Mouse (Mus musculus) forebrain, embryonic 12.5 days (tissue): Measurements from ENCODE around the gene Sqor. TPM values are rescaled to one million over a fixed set of nuclear protein-coding genes. Genes with fewer than 3 reads are reported as not detected.

Experiments used
- ATAC-seq: fragments of 200-750 bp; cut with Nextera tagmentation; 2 replicates; pipeline ENCODE4 v1.8.0; 2017; ENCODE audit warnings: moderate TSS enrichment; ENCODE audit not compliant: low FRiP score
- H3K27ac ChIP-seq: fragments of 300-500 bp; sonication (generic); 2 replicates; pipeline ENCODE4 v1.5.1; 2016; ENCODE audit warnings: mild to moderate bottlenecking
- H3K27me3 ChIP-seq: fragments of 300-500 bp; sonication (generic); 2 replicates; pipeline ENCODE4 v1.6.1; 2016; ENCODE audit warnings: mild to moderate bottlenecking
- H3K36me3 ChIP-seq: fragments of 300-500 bp; sonication (generic); replicated peaks from 2 replicates; pipeline ENCODE4 v1.6.1; 2016; ENCODE audit warnings: mild to moderate bottlenecking
- H3K4me1 ChIP-seq: fragments of 300-500 bp; sonication (generic); 2 replicates; pipeline ENCODE4 v1.6.1; 2016
- H3K4me2 ChIP-seq: fragments of 300-500 bp; sonication (generic); 2 replicates; pipeline ENCODE4 v1.6.1; 2016; ENCODE audit warnings: mild to moderate bottlenecking, moderate library complexity
- H3K4me3 ChIP-seq: fragments of 300-500 bp; sonication (generic); replicated peaks from 2 replicates; pipeline ENCODE4 v1.5.1; 2016; ENCODE audit warnings: mild to moderate bottlenecking
- H3K9ac ChIP-seq: fragments of 300-500 bp; sonication (generic); 2 replicates; pipeline ENCODE4 v1.6.1; 2016; ENCODE audit warnings: mild to moderate bottlenecking
- H3K9me3 ChIP-seq: fragments of 300-500 bp; sonication (generic); 2 replicates; pipeline ENCODE4 v1.6.1; 2016
- WGBS: fragments of 180-500 bp; shearing (Covaris S2); methylation state at CpG from one replicate; pipeline ENCODE4 v1.1.7; 2016; 5-methylcytosine and 5-hydroxymethylcytosine counted together
- polyA plus RNA-seq: library from polyadenylated mRNA; unstranded; fragments of >200 nt; fragmentation: Nextera tagmentation; extraction: Ambion mirVana; gene quantifications from 2 replicates; pipeline ENCODE4 v1.2.1, GENCODE M21; 2016

Gene Sqor
- polyA plus RNA-seq, 1 experiment from 2014 or later, result 1.8 TPM

DNA sequence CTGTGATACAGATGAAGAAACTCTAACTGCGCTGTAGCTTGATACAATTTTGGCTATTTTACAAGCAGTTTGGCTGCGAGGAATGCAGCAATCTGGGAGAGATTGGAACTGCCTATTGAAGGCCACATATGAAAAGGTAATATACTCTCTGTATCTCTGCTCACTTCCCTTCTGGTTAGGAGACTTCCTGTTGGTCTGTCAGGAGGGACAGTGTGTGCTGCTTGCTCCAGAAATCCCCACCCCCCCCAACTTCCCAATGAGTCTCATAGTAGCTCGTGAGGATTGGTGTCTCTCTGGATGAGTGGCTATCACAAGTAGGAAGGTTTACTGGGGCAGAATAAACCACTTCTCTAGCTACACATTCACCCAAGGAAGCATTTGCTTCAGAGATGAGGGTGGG, 2.0 kb upstream of the Sqor start:
- Histone ChIP-seq H3K4me3 (no peak overlapping the region), H3K27ac (no peak overlapping the region), H3K9me3 (no peaks in the 10 kb centered on the region), H3K27me3 (peaks cover 38% of the 10 kb centered on the region), H3K9ac (no peak overlapping the region), H3K4me2 (no peak overlapping the region), H3K4me1 (peaks cover 9% of the 10 kb centered on the region), H3K36me3 (no peaks in the 10 kb centered on the region)
- no peak for ATAC-seq
- 76% methylated on average over 3 of the region's 3 CpGs for whole genome bisulfite sequencing

DNA sequence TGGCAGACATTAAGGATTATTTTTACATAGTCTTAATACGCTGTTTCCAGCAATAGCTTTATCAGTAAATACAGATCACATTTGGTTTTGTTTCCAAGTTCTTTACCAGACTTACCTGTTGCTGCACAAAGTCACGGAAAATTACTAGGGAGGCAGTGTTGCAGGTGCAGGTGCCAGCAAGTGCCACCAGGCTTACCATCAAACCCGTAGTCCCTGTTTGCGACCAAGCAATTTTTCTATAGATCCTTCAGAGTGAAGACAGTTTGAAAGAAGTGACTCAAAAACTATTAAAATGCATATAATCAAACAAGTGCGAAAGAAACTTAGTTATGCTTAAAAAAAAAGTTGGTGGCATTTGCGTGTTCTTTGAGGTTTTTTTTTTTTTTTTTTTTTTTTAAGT, 511 bp upstream of the Sqor start:
- ATAC-seq, result no peak
- H3K4me3 ChIP-seq, result no peak overlapping the region

DNA sequence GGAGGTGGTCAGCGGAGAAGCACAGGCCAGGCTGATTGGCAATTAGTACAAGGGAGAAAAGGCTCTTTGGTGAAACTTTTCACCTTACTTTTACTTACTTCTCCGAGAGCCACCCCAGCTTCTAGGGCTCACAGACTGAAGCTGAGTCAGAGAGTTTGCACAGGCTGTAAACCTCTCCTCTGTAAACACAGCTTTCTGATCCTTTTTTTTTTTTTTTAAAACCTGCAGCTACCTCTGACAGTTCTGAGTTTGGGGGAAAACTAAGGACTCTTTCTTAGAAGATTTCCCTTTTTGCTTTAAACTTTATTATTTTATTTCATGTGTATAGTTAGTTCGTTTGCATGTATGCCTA, 733 bp downstream of the Sqor start:
- Histone ChIP-seq H3K9me3 (no peaks in the 10 kb centered on the region), H3K36me3 (no peaks in the 10 kb centered on the region), H3K4me3 (peak overlapping the region; percentile 47), H3K4me2 (peak overlapping the region; percentile 85), H3K27me3 (peaks cover 38% of the 10 kb centered on the region), H3K9ac (no peak overlapping the region; the same call in 1 of the 2 replicates), H3K27ac (no peak overlapping the region), H3K4me1 (peaks cover 9% of the 10 kb centered on the region)
- no peak for ATAC-seq
- 23% methylated on average over 3 of the region's 3 CpGs for WGBS

More for the DNA sequence above, 511 bp upstream of the Sqor start:
- no peak overlapping the region for H3K9ac ChIP-seq
- H3K27me3 ChIP-seq, result peaks cover 38% of the 10 kb centered on the region
- no peak overlapping the region for H3K27ac ChIP-seq
- WGBS, result 49% methylated on average over 6 of the region's 6 CpGs
- peak overlapping the region; percentile 85; the same call in 1 of the 2 replicates for H3K4me2 ChIP-seq
- no peaks in the 10 kb centered on the region for H3K9me3 ChIP-seq
- H3K36me3 ChIP-seq, result no peaks in the 10 kb centered on the region
- peaks cover 9% of the 10 kb centered on the region for H3K4me1 ChIP-seq

DNA sequence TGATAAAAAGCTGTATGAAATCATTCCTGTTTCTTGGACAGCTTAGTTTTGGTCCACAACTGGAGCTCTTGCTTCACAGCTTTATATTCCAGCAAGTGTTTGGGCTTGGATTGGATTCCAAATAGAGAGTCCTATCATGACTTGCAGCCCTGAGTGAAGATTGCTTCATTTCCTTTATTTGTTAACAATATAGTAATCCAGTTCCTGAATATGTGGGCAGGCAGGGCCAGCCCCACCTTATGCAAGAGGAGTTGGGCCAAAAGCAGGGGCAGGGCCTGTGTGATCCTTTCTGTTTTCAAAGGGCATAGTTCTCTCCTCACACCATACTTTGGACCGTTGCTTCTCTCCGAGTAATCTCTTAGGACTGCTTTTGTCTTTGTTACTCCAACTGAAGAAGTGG, 6.0 kb downstream of the Sqor start:
- ATAC-seq, result no peak
- H3K4me1 ChIP-seq, result no peaks in the 10 kb centered on the region
- WGBS, result 84% methylated on average over 2 of the region's 2 CpGs
- no peak overlapping the region for H3K4me3 ChIP-seq
- no peak overlapping the region for H3K27ac ChIP-seq
- H3K27me3 ChIP-seq, result peaks cover 8% of the 10 kb centered on the region
- H3K9me3 ChIP-seq, result no peaks in the 10 kb centered on the region
- H3K36me3 ChIP-seq, result no peaks in the 10 kb centered on the region
- no peak overlapping the region for H3K4me2 ChIP-seq
- no peak overlapping the region for H3K9ac ChIP-seq

DNA sequence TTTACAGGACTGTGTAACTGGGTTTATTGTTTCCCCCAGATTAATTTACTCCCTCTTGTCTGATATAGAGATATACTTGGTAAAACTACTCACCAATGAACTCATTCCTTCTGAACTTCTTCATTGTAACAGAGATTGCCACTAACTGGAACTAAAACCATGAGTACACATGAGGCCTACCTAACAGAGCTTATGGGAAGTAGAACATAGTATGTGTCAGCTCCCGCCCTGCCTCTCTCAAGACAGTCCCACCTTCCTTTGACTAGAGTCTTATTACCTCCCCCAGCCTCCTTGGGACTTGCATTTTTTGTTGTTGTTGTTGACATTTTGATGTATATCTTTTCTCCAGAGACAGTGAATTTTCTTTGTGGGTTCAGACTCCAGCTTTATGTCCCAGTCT, 7.9 kb downstream of the Sqor start:
- H3K4me3 ChIP-seq, result no peak overlapping the region
- no peaks in the 10 kb centered on the region for H3K4me1 ChIP-seq
- no peak overlapping the region for H3K27ac ChIP-seq
- WGBS, result 89% methylated on average over 1 of the region's 1 CpGs
- no peak overlapping the region for H3K9ac ChIP-seq
- no peak for ATAC-seq
- H3K4me2 ChIP-seq, result no peak overlapping the region
- H3K36me3 ChIP-seq, result no peaks in the 10 kb centered on the region
- H3K27me3 ChIP-seq, result no peaks in the 10 kb centered on the region
- no peaks in the 10 kb centered on the region for H3K9me3 ChIP-seq

DNA sequence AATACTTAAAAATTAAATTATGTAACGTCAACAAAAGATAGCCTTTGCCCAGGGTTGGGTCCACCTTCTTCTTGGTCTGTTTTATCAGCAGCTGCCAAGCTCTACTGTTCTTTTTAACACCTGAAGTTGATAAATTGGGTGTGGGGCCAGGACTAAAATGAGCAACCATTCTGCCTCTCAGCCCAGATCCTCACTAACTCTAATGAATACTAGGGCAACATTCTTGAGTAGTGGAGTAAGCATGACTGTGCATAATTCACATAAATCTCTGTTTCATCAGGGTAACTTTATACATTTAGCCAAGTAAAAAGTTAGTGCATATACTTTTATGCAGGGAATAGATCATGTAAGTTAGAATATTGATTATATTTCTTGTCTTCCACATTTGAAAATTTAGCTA, 10.5 kb downstream of the Sqor start:
- no peak overlapping the region for H3K27ac ChIP-seq
- no peaks in the 10 kb centered on the region for H3K4me1 ChIP-seq
- no peak for ATAC-seq
- no peaks in the 10 kb centered on the region for H3K27me3 ChIP-seq
- 82% methylated on average over 1 of the region's 1 CpGs for WGBS
- H3K4me3 ChIP-seq, result no peak overlapping the region
- H3K4me2 ChIP-seq, result no peak overlapping the region
- H3K36me3 ChIP-seq, result no peaks in the 10 kb centered on the region
- H3K9me3 ChIP-seq, result no peaks in the 10 kb centered on the region
- no peak overlapping the region for H3K9ac ChIP-seq

DNA sequence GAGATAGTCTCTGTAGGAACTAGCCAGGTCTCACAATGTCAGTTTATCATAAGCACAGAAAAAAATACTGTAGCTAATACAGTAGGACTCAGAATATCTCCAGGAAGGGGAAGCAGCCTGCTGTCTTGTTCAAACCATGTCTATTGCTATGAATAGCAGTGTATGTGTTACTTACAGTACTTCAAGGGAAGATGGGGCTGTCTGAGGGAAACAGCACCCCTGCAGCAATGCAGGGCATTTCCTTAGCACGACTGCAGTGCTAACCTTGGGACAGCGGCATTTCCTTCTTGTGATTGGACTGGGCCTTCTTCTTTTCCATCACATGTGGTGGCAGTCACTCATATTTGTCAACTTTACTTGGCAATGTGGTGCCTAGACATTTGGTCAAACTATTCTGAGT, 11.8 kb downstream of the Sqor start:
- ATAC-seq, result no peak
- no peak overlapping the region for H3K9ac ChIP-seq
- H3K36me3 ChIP-seq, result no peaks in the 10 kb centered on the region
- no peak overlapping the region for H3K4me2 ChIP-seq
- 81% methylated on average over 2 of the region's 2 CpGs for WGBS
- H3K4me3 ChIP-seq, result no peak overlapping the region
- no peaks in the 10 kb centered on the region for H3K4me1 ChIP-seq
- no peaks in the 10 kb centered on the region for H3K9me3 ChIP-seq
- H3K27me3 ChIP-seq, result no peaks in the 10 kb centered on the region
- no peak overlapping the region for H3K27ac ChIP-seq

DNA sequence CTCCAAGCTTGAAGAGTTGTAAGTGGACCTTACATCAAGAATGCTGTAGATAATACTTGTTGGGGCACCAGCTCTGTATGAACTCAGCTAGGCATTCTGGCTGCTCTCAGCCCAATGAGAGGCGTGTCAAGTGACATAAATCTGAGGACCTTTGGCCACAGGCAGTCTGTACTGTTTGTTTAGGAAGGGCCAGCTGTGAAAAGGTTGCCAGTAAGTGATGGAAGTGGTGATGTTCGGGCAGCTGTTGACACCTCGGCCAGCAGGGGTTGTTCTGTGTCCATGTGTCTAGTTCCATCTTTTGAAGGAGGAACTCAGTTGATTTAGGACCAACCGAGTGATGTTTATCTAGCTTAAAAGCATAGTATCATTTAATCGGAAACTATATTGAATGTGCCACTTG, 14.9 kb downstream of the Sqor start:
- no peak overlapping the region for H3K9ac ChIP-seq
- 83% methylated on average over 5 of the region's 5 CpGs for WGBS
- no peaks in the 10 kb centered on the region for H3K27me3 ChIP-seq
- H3K4me3 ChIP-seq, result no peak overlapping the region
- no peaks in the 10 kb centered on the region for H3K4me1 ChIP-seq
- H3K36me3 ChIP-seq, result no peaks in the 10 kb centered on the region
- H3K4me2 ChIP-seq, result no peak overlapping the region
- H3K9me3 ChIP-seq, result no peaks in the 10 kb centered on the region
- no peak overlapping the region for H3K27ac ChIP-seq
- no peak for ATAC-seq

DNA sequence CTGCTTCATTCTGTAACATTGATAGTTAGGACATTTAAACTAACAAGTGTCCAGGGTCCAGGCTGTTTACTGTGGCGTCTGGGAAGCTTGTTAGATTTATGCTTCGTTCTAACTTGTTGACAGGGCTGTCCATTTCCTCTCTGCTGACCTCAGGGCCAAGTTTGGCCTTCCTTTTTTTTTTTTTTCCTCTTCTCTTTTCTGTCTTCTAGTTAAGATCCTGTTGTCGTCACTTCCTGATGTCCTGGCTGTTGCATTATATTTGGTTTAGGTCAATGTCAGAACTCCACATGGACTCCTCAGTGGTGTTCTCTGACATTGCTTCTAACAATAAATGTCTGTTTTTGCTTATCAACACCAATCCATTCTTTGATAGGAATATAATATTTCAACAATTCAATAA, 15.4 kb downstream of the Sqor start:
- ATAC-seq, result no peak
- Histone ChIP-seq H3K4me1 (no peaks in the 10 kb centered on the region), H3K27ac (no peak overlapping the region), H3K9ac (no peak overlapping the region), H3K36me3 (no peaks in the 10 kb centered on the region), H3K4me2 (no peak overlapping the region), H3K27me3 (no peaks in the 10 kb centered on the region), H3K9me3 (no peaks in the 10 kb centered on the region), H3K4me3 (no peak overlapping the region)
- 87% methylated on average over 3 of the region's 3 CpGs for WGBS

DNA sequence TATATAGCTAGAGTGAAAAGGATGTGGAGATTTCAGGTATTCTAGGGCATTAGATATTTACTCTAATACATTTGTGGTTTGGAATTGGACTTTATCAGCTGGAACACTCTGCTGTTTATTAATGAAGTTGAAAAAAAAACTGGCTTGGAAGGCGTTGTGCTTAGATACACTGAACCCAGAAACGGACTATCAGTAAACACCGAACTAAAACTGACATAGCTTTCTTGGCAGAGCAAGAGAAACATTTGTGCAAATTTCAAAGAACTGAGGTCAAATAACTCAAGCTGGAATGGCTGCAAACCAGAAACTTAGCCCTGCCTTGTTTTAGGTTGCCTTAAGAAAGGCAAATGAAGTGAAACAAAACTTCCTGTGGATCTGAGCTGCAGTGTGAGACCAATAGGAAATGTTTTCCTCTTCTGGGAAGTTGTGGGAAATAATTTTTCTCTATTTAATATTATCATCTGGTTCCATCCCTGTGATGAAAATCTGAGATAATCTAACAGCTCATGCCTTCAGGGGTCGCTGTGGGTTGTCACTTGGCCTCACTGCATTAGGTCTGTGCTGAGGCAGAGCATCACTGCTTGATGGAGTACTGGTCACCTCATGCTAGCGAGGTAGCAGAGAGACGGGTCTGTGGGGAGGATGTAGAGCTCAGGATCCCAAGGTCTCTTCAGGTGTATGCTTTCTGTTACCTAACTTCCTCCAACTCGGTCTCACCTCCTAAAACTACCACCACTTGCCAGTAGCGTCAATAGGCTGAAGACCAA, 16.7 kb downstream of the Sqor start:
- H3K4me1 ChIP-seq, result no peaks in the 10 kb centered on the region
- no peak overlapping the region for H3K4me3 ChIP-seq
- WGBS, result 87% methylated on average over 8 of the region's 8 CpGs
- ATAC-seq, result no peak
- H3K27me3 ChIP-seq, result no peaks in the 10 kb centered on the region
- H3K9ac ChIP-seq, result no peak overlapping the region
- no peak overlapping the region for H3K27ac ChIP-seq
- no peaks in the 10 kb centered on the region for H3K36me3 ChIP-seq
- no peak overlapping the region for H3K4me2 ChIP-seq
- H3K9me3 ChIP-seq, result no peaks in the 10 kb centered on the region

DNA sequence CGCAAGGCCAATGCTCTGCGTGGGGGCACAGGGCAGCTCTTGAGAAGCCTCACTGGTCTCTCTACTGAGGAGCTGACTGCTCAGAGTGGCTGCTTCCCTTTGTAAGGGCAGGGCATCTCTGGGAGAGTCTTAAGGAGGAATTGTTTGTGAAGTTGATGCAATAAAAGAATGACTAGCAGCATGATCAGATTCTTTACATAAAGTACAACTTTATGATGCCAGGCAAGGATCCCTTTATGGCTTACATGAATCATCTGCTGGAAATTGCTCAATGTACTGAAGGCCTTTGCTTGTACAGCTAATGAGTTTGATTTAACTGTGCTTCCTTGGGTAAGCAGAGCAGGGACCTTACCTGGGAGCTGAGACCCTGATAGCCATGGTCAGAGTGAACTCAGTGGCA, 18.7 kb downstream of the Sqor start:
- ATAC-seq, result no peak
- Histone ChIP-seq H3K4me1 (no peaks in the 10 kb centered on the region), H3K9me3 (no peaks in the 10 kb centered on the region), H3K4me3 (no peak overlapping the region), H3K4me2 (no peak overlapping the region), H3K27me3 (no peaks in the 10 kb centered on the region), H3K9ac (no peak overlapping the region), H3K27ac (no peak overlapping the region), H3K36me3 (no peaks in the 10 kb centered on the region)
- 93% methylated on average over 2 of the region's 2 CpGs for WGBS

DNA sequence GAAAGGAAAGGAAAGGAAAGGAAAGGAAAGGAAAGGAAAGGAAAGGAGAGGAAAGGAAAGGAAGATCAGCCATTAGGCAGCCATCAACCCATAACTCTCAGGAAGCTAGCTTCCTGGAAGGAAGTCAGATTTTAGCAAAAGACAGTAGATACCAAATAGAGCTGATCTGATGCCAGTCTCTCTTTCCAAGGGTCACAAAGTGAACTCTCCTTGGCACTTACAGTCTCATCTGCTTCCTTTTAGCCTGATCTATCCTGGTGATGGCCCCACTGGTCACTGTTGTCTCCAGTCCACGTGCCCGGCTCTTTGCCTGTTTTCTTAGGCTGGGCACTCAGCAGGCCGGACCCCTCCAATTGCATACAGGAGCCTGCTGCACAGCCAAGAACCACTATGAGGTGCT, 19.7 kb downstream of the Sqor start:
- no peak overlapping the region for H3K4me3 ChIP-seq
- H3K9me3 ChIP-seq, result no peaks in the 10 kb centered on the region
- no peaks in the 10 kb centered on the region for H3K36me3 ChIP-seq

DNA sequence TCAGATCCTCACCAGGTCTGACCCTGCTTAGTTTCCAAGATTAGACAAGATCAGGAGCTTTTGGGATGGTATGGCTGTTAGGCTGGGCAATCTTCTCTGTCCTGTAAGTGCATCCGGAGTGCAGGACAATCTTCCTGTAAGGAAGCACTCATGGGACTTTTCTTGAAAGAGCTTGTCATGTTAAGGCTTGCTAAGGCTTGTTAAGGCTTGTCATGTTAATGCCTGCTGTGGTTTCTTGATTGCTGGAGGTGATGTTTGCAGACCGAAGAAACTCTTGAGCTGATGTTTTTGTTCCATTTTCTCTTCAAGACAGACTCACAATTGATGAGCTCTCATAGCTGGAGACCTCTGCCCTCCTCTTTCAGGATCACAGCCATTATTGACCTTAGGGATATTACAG, 21.1 kb downstream of the Sqor start:
- ATAC-seq, result no peak
- no peaks in the 10 kb centered on the region for H3K9me3 ChIP-seq
- 93% methylated on average over 2 of the region's 2 CpGs for WGBS
- H3K27ac ChIP-seq, result no peak overlapping the region
- no peak overlapping the region for H3K9ac ChIP-seq
- no peak overlapping the region for H3K4me3 ChIP-seq
- H3K36me3 ChIP-seq, result no peaks in the 10 kb centered on the region
- no peaks in the 10 kb centered on the region for H3K27me3 ChIP-seq
- H3K4me2 ChIP-seq, result no peak overlapping the region
- H3K4me1 ChIP-seq, result no peaks in the 10 kb centered on the region

More for the DNA sequence above, 19.7 kb downstream of the Sqor start:
- H3K9ac ChIP-seq, result no peak overlapping the region
- ATAC-seq, result no peak
- WGBS, result 90% methylated on average over 3 of the region's 3 CpGs
- no peak overlapping the region for H3K27ac ChIP-seq
- H3K4me1 ChIP-seq, result no peaks in the 10 kb centered on the region
- H3K27me3 ChIP-seq, result no peaks in the 10 kb centered on the region
- no peak overlapping the region for H3K4me2 ChIP-seq
